Mouse (Mus musculus) CD4-positive helper T cell, adult 2 months (primary cell): Measurements from ENCODE around the gene 4930564D02Rik.

ENCODE experiments used
- DNase-seq: peaks from one replicate; pipeline ENCODE4 v3.0.0-alpha.2; 2012; ENCODE audit warnings: low read depth, missing footprints, low spot score

4930564D02Rik gene

GRCm38 (mm10) chr3:105066544-105066943 lies at the start of gene 4930564D02Rik:
TSS of gene 4930564D02Rik (plus strand) at chr3:105066844.
- DNase-seq, result no peak

GRCm38 (mm10) chr3:105017314-105017713 lies 49.3 kb upstream of the 4930564D02Rik start:
- no peak for DNase-seq

- no peak for DNase-seq
Observed at GRCm38 (mm10) chr3:105018085-105018782, 48.4 kb upstream of the 4930564D02Rik start.

- no peak for DNase-seq
Observed at GRCm38 (mm10) chr3:105018783-105019105, 47.9 kb upstream of the 4930564D02Rik start.

- DNase-seq, result no peak
Observed at GRCm38 (mm10) chr3:105019826-105020692, 46.6 kb upstream of the 4930564D02Rik start.

GRCm38 (mm10) chr3:105023371-105024005 lies 43.2 kb upstream of the 4930564D02Rik start:
- no peak for DNase-seq

GRCm38 (mm10) chr3:105036281-105036847 lies 30.3 kb upstream of the 4930564D02Rik start:
- DNase-seq, result no peak

- DNase-seq, result no peak
Observed at GRCm38 (mm10) chr3:105037240-105037770, 29.3 kb upstream of the 4930564D02Rik start.

- DNase-seq, result no peak
Observed at GRCm38 (mm10) chr3:105040002-105040401, 26.6 kb upstream of the 4930564D02Rik start.

GRCm38 (mm10) chr3:105040983-105041625 lies 25.5 kb upstream of the 4930564D02Rik start:
- no peak for DNase-seq

- DNase-seq, result no peak
Observed at GRCm38 (mm10) chr3:105043746-105044145, 22.9 kb upstream of the 4930564D02Rik start.

- no peak for DNase-seq
Observed at GRCm38 (mm10) chr3:105046870-105047269, 19.8 kb upstream of the 4930564D02Rik start.

GRCm38 (mm10) chr3:105047616-105048015 lies 19.0 kb upstream of the 4930564D02Rik start:
- DNase-seq, result no peak

- no peak for DNase-seq
Observed at GRCm38 (mm10) chr3:105049848-105050247, 16.8 kb upstream of the 4930564D02Rik start.

GRCm38 (mm10) chr3:105051103-105051502 lies 15.5 kb upstream of the 4930564D02Rik start:
- no peak for DNase-seq

- no peak for DNase-seq
Observed at GRCm38 (mm10) chr3:105052171-105052936, 14.3 kb upstream of the 4930564D02Rik start.

- peak; percentile 80 for DNase-seq
Observed at GRCm38 (mm10) chr3:105052937-105053697, 13.5 kb upstream of the 4930564D02Rik start, which contains the start of gene Cttnbp2nl. TSS of gene Cttnbp2nl (minus strand) at chr3:105053146.

GRCm38 (mm10) chr3:105053698-105054001 lies 13.0 kb upstream of the 4930564D02Rik start:
- no peak for DNase-seq

GRCm38 (mm10) chr3:105054952-105055351 lies 11.7 kb upstream of the 4930564D02Rik start:
- DNase-seq, result no peak

- no peak for DNase-seq
Observed at GRCm38 (mm10) chr3:105055666-105056065, 11.0 kb upstream of the 4930564D02Rik start.
